Mouse (Mus musculus): ENCODE results near the gene Ezh1. TPM values are rescaled to one million over a fixed set of nuclear protein-coding genes. Genes with fewer than 3 reads are reported as not detected.

Ezh1 gene
- total RNA-seq, 4 experiments from 2014 or later, result 28.6 to 37.3 (median 31.7) TPM

GRCm38 (mm10) chr11:101246702-101247012 lies 20.4 kb upstream of the Ezh1 start:
- peak; percentile 39 for DNase-seq (ENCODE audit: low spot score)

DNA sequence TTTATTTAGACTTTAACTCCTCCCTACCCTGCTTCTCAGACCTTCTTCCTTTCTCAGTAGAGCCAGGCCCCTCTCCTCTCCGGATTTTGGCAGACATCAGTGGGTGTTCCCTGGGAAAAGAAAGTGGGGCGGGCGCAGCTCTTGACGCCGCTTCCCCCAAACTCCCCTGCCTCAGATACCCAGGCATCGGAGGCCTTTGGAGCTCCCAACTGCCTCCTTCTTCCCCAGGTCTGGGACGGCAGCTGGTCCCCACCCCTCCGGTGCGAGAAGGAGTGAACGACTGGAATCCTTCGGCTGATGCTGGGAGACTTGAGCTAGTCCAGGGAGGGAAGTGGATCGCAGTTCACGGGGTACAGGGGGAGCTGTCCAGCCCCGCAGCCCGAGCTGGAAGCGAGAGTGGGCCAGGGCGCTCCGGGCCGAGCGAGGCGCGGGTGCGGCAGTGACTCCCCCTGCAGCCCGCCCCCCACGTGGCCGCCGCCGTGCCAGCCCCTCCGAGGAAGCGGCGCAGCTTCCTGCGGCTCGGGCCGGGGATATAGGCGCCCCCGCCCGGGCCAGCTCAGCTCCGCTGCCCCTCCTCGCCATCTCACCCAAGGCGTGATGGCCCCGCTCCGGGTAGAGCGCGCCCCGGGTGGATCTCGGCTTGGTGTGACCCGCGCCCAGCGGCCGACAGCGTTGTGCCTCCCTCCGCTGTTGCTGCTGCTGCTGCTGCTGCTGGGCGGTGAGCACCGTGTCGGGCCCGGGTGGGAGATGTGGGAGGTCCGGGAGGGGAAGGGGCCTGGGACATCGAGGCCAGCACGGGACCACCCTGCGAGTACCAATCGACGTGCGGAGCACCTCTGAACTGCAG lies 19.8 kb upstream of the Ezh1 start, which contains the start of gene Ramp2:
TSS of gene Ramp2 (plus strand) at position 174 of the 847 bp plus-strand sequence.
- DNase-seq (ENCODE audit: low spot score), result peak; percentile 72

DNA sequence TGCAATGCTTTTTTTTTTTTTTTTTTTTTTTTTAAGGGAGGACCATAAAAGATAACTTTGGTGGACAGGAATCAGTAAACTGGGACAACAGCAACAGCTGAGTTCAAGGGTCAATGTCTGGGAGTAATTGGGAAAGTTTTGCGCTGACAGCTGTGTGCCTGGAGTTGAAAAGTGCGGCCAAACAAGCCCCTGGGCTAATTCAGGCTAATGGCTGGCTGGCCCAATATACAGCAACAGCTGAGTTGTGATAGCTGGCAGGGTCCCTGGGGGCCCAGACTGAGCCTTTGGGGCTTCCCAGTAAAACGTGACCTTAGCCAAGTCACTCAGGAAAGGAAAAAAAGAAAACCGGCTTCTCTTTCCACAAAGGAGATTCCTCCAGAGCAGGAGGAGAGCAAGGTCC lies 18.8 kb upstream of the Ezh1 start:
- DNase-seq (ENCODE audit: low spot score), result peak; percentile 68

DNA sequence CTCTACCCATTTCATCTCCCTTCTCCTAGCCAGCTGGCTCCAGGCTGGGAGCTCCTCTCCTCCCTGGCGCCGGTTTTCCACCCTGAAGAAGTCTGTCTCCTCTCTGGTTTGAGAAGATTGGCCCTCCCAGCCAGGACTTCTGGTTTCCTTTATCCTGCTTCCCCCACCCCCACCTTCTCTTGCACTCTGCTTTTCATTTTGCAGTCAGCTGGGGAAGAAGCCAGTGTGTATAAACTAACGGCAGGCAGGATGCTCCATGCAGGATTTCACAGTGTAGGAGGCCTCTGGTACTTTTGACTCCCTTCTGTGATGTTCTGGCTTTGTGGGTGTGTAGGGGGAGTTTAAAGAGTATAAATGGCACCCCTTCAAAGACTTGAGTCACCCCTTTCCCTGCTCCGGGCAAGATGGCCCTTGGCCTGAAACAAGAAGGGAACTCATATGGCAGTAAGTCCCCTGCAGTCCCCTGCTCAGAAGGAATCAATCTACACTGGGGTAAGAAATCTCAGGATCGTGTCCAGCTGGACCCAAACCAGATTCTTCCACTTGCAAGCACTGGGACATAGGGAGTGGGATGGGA lies 11.9 kb upstream of the Ezh1 start:
- DNase-seq (ENCODE audit: low spot score), result peak; percentile 41

GRCm38 (mm10) chr11:101236782-101237181 lies 10.5 kb upstream of the Ezh1 start:
- DNase-seq (ENCODE audit: low spot score), result no peak

DNA sequence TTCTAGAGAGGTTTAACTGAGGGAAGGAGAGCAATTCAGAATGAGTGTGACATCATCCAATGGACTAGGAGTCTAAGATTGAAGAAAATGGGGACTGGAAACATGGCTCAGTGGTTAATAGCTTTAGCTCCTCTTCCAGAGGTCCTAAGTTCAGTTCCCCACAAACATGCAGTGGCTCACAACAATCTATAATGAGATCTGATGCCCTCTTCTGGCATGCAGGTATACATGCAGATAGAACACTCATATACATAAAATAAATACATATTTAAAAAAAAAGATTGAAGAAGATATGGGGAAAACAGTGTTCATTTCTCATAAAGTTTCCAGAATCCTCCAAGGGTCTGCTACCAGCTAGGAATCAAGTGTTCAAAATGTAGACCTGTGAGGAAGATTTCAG lies 9.2 kb upstream of the Ezh1 start:
- DNase-seq (ENCODE audit: low spot score), result no peak

DNA sequence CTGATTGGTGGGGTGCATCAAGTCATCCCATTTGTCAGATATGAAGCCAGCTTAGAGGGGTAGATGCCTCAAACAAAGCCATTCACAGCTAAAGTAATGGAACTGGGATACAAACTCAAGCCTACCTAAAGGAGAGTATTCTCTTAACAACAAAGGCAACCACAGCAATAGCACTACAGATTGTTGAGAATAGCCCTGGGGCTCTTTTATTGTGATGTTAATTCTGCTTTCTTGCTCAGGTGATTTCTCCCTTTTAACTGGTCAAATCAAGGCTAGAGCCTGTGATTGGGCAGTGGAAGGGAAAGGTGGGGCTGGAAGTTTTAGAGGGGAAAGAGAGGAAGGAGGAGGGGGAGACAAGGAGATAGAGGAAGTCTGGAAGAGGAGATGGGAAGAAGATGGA lies 7.9 kb upstream of the Ezh1 start:
- no peak for DNase-seq (ENCODE audit: low spot score)

DNA sequence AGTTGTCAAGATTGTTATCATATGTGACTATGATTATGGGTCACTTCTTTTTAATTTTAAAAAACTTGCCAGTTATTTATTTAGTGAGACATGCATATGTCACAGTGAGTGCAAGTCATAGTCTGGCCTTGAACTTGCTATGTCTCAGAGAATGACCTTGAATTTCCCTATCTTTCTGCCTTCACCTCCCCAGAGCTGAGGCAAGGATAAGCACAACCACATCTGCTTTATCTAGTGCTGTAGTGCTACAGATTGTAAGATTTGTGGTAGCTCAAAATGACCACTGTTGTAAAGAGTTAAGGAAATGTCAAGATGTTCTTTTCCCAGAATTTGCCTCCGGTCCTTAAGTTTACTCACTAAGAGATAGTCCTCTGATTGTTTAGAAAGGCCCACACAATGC lies 7.0 kb upstream of the Ezh1 start:
- no peak for DNase-seq (ENCODE audit: low spot score)

GRCm38 (mm10) chr11:101232010-101232839 lies 6.0 kb upstream of the Ezh1 start:
- DNase-seq (ENCODE audit: low spot score), result peak; percentile 76

DNA sequence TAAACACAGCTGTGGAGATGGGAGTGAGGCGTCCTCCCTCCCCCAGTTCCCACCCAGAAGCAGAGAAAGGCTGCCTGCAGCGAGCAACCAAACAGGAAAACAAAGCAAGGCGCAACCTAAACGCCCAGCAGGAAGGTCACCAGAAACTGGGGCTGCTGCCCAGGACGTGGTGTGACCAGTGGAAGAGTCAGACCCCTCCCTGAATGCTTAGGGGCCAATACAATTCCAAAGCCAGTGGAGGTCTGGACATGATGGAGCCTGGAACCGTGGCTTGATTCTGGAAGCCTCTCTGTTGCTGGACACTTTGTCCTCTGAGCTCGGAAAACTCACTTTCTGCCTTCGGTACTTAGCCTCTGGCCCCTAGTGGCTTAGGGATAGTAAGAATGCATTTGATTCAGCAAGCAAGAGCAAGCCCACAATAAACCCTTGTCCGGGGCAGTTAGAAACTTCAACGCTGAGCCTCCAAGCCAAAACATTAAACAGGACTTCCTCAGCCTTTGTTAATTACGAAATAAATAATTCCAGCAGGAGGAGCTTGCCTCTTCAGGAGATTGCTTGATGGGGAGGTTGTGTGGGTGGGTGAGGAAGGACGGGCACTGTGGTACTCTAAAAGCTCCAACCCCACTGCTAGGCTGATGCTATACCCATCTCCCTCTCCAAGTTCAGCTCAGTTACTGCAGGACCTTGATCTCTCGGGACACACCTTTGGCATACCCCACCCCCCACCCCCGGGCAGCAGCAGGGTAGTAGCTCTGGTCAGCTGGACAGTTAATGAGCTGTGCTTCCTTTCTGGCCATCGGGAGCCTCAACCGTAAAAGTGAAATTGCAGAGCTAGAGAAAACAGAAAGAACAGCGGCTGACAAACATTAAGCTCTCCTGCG lies 5.0 kb upstream of the Ezh1 start:
- DNase-seq (ENCODE audit: low spot score), result peak; percentile 93

DNA sequence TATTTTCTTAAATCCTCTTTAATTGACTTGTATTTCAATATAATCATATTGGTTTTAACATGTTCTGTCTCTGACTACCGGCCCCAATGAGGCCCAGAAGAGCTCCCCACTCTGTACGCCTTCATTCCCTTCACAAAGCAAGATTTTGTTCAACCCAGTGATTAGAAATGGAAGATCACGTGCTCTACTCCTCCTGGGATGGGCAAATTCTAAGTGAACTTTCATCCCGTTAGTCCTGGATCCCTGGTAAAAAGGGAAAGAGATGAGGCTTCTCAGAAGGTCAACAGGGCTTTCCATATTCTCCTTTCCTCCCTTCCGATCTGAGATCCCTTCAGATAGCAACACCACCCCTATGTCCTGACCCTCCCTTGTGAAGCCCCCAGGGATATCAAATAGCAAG lies 4.3 kb upstream of the Ezh1 start:
- no peak for DNase-seq (ENCODE audit: low spot score)

DNA sequence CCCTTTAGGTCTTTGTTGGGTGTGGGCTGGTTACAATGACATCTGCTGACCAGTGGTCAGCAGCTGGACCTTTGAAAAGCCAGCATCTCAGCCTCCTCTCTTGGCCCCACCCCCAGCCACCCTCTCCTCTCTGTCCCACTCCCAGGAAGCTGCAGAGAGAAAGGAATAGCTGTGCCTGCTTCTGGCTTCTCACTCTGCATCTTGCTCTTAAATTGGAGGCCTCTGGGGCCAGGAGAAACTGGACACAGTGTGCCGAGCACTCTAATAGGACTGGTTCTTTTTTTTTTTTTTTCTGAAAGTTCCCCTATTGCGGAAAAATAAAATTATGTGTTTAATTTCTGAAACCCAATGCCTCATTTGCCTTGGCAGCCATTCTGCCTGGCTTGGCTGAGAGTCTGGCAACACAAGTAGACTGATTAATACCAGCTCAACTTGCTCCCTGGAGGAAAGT lies 3.8 kb upstream of the Ezh1 start:
- peak; percentile 61 for DNase-seq (ENCODE audit: low spot score)

DNA sequence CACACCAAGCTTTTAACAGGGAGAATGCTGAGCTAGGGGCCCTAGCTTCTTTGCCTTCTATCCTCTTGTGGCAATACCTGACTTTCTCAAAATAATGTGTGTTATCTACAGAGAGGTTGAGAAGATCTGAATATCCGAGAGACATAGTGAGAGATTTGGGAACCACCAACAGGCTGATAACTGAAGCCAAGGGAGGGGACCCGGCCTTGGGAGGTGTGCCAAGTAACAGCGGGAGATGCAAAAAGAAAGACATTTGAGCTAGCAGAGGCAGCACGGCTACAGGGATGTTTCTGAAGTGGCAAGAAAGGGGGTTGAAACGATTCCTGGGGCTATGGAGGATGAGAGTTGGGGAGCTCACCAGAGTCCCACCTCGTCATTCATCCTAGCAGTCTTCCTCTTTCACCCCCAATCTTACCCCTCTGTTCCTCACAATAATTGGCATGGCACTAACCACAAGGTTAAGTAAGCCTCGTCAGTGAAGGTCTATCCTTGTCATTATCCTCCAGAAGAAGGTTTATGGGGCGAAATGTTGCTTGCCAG lies 3.2 kb upstream of the Ezh1 start:
- DNase-seq (ENCODE audit: low spot score), result peak; percentile 35

GRCm38 (mm10) chr11:101225331-101226064 lies 765 bp downstream of the Ezh1 start:
- no peak for DNase-seq (ENCODE audit: low spot score)

GRCm38 (mm10) chr11:101224337-101224736 lies 1.9 kb downstream of the Ezh1 start:
- no peak for DNase-seq (ENCODE audit: low spot score)

GRCm38 (mm10) chr11:101221306-101221986 lies 4.8 kb downstream of the Ezh1 start:
- no peak for DNase-seq (ENCODE audit: low spot score)

- DNase-seq (ENCODE audit: low spot score), result no peak
These were observed 5.4 kb downstream of the Ezh1 start for GRCm38 (mm10) chr11:101220853-101221252.

GRCm38 (mm10) chr11:101218436-101219055 lies 7.7 kb downstream of the Ezh1 start:
- DNase-seq (ENCODE audit: low spot score), result no peak

DNA sequence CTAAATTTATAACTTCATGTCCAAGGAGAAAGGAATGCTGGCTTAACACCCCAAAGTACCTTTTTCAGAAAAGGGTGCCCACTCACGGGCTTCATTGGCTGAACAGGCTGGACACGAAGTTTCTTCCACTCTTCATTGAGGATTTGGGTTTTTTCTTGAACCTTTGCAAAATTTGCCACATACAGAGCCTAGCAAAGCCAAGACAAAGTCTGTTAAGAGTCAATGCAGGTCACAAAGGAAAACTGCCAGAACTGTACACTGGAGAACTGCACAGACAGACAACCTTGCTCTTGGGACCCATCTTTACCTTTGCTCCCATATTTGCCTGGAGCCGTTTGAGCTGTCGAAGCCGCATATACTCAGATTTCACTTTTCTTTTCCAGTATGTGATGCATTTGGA lies 9.3 kb downstream of the Ezh1 start:
- no peak for DNase-seq (ENCODE audit: low spot score)

Measured in heart, adult 8-10 months (tissue).